Mouse (Mus musculus) hindbrain, embryonic 13.5 days (tissue): ENCODE results near the gene Ermp1. TPM values are rescaled to one million over a fixed set of nuclear protein-coding genes. Genes with fewer than 3 reads are reported as not detected.
A peak's percentile ranks its signal among the peaks of the same experiment; 100 is the strongest.

Source experiments
- ATAC-seq: fragments of 200-750 bp; cut with Nextera tagmentation; 2 replicates; pipeline ENCODE4 v1.8.0; 2017; ENCODE audit warnings: moderate TSS enrichment; ENCODE audit not compliant: low FRiP score
- H3K27ac ChIP-seq: fragments of 300-500 bp; sonication (generic); 2 replicates; pipeline ENCODE4 v1.5.1; 2015; ENCODE audit warnings: inconsistent platforms, mild to moderate bottlenecking, moderate library complexity
- H3K27me3 ChIP-seq: fragments of 300-500 bp; sonication (generic); 2 replicates; pipeline ENCODE4 v1.6.1; 2015; ENCODE audit warnings: mild to moderate bottlenecking, inconsistent platforms
- H3K36me3 ChIP-seq: fragments of 300-500 bp; sonication (generic); 2 replicates; pipeline ENCODE4 v1.6.1; 2015; ENCODE audit warnings: mild to moderate bottlenecking, inconsistent platforms
- H3K4me1 ChIP-seq: fragments of 300-500 bp; sonication (generic); replicated peaks from 2 replicates; pipeline ENCODE4 v1.6.1; 2015; ENCODE audit warnings: inconsistent platforms
- H3K4me2 ChIP-seq: fragments of 300-500 bp; sonication (generic); 2 replicates; pipeline ENCODE4 v1.6.1; 2015; ENCODE audit warnings: inconsistent platforms, mild to moderate bottlenecking, moderate library complexity
- H3K4me3 ChIP-seq: fragments of 300-500 bp; sonication (generic); 2 replicates; pipeline ENCODE4 v1.5.1; 2015; ENCODE audit warnings: mild to moderate bottlenecking, inconsistent platforms
- H3K9ac ChIP-seq: fragments of 300-500 bp; sonication (generic); 2 replicates; pipeline ENCODE4 v1.6.1; 2015; ENCODE audit warnings: mild to moderate bottlenecking, inconsistent platforms
- H3K9me3 ChIP-seq: fragments of 300-500 bp; sonication (generic); 2 replicates; pipeline ENCODE4 v1.6.1; 2016; ENCODE audit warnings: inconsistent platforms
- WGBS: fragments of 180-500 bp; shearing (Covaris S2); methylation state at CpG from one replicate; pipeline ENCODE4 v1.1.7; 2015; 5-methylcytosine and 5-hydroxymethylcytosine counted together
- polyA plus RNA-seq: library from polyadenylated mRNA; unstranded; fragments of >200 nt; fragmentation: Nextera tagmentation; extraction: Ambion mirVana; gene quantifications from 2 replicates; pipeline ENCODE4 v1.2.1, GENCODE M21; 2015

Ermp1 gene
- polyA plus RNA-seq, 1 experiment from 2014 or later = 9.7 TPM

- Histone ChIP-seq H3K27me3 (no peaks in the 10 kb centered on the region), H3K4me1 (no peaks in the 10 kb centered on the region), H3K9ac (no peak overlapping the region), H3K27ac (no peak overlapping the region), H3K4me3 (no peak overlapping the region), H3K36me3 (peaks cover 19% of the 10 kb centered on the region), H3K9me3 (no peaks in the 10 kb centered on the region), H3K4me2 (no peak overlapping the region)
- 98% methylated on average over 1 of the region's 1 CpGs for WGBS
- no peak for ATAC-seq
Measured at GRCm38 (mm10) chr19:29566512-29566911, 81.7 kb downstream of the Ermp1 start.

GRCm38 (mm10) chr19:29563258-29563779 lies 84.9 kb downstream of the Ermp1 start:
- Histone ChIP-seq H3K27me3 (no peaks in the 10 kb centered on the region), H3K9me3 (no peaks in the 10 kb centered on the region), H3K27ac (no peak overlapping the region), H3K4me1 (no peaks in the 10 kb centered on the region), H3K4me3 (no peak overlapping the region), H3K9ac (no peak overlapping the region), H3K4me2 (no peak overlapping the region), H3K36me3 (peaks cover 5% of the 10 kb centered on the region)
- 64% methylated on average over 7 of the region's 7 CpGs for WGBS
- ATAC-seq = peak; percentile 43; the same call in 1 of the 2 replicates

GRCm38 (mm10) chr19:29562603-29563002 lies 85.6 kb downstream of the Ermp1 start:
- H3K4me2 ChIP-seq = no peak overlapping the region
- H3K4me1 ChIP-seq = no peaks in the 10 kb centered on the region
- no peak overlapping the region for H3K27ac ChIP-seq
- no peaks in the 10 kb centered on the region for H3K9me3 ChIP-seq
- H3K36me3 ChIP-seq = peaks cover 5% of the 10 kb centered on the region
- no peak for ATAC-seq
- H3K27me3 ChIP-seq = no peaks in the 10 kb centered on the region
- no peak overlapping the region for H3K4me3 ChIP-seq
- WGBS = 85% methylated on average over 3 of the region's 3 CpGs
- H3K9ac ChIP-seq = no peak overlapping the region

- ATAC-seq = no peak
- no peaks in the 10 kb centered on the region for H3K9me3 ChIP-seq
- no peak overlapping the region for H3K4me3 ChIP-seq
- no peak overlapping the region for H3K4me2 ChIP-seq
- no peak overlapping the region for H3K9ac ChIP-seq
- no peaks in the 10 kb centered on the region for H3K4me1 ChIP-seq
- H3K27me3 ChIP-seq = no peaks in the 10 kb centered on the region
- H3K36me3 ChIP-seq = peaks cover 5% of the 10 kb centered on the region
- no peak overlapping the region for H3K27ac ChIP-seq
- WGBS = 89% methylated on average over 4 of the region's 4 CpGs
Measured at GRCm38 (mm10) chr19:29562166-29562565, 86.0 kb downstream of the Ermp1 start.

Other genes starting within 250 kb of the Ermp1 start
- gene Pdcd1lg2, start 237.5 kb downstream of the Ermp1 start, polyA plus RNA-seq = not detected in 2 replicates
- 14.6 and 14.9 TPM in 2 replicates for gene Ric1, start 126.1 kb downstream of the Ermp1 start, polyA plus RNA-seq
- not detected in 2 replicates for gene Mlana, start 49.4 kb upstream of the Ermp1 start, polyA plus RNA-seq
- gene 9930021J03Rik, start 157.6 kb upstream of the Ermp1 start, polyA plus RNA-seq = 7.5 and 7.8 TPM in 2 replicates
- gene Ranbp6, start 164.6 kb upstream of the Ermp1 start, polyA plus RNA-seq = 45.1 and 48.6 TPM in 2 replicates